Mouse (Mus musculus) adrenal gland, adult 8-10 months (tissue): ENCODE data around the gene Nfix. TPM values are rescaled to one million over a fixed set of nuclear protein-coding genes. Genes with fewer than 3 reads are reported as not detected.

Experiments used
- DNase-seq: peaks from one replicate; pipeline ENCODE4 v3.0.0; 2022
- total RNA-seq, 4 experiments: library from RNA; stranded (reverse); gene quantifications; 2 replicates each; pipeline ENCODE4 v1.2.4; 2022

The Nfix gene
- total RNA-seq, result 100 to 1,000 TPM in 3 of 4 experiments, 10 to 100 TPM in 1; 99.6 to 150 (median 117) TPM

GRCm38 (mm10) chr8:84799999-84800831 is at the start of gene Nfix:
Gene Nfix, minus strand, starts transcription at chr8:84800344.
- peak; percentile 49 for DNase-seq

- DNase-seq, result no peak
Observed at GRCm38 (mm10) chr8:84847684-84848435, 47.7 kb upstream of the Nfix start.

DNA sequence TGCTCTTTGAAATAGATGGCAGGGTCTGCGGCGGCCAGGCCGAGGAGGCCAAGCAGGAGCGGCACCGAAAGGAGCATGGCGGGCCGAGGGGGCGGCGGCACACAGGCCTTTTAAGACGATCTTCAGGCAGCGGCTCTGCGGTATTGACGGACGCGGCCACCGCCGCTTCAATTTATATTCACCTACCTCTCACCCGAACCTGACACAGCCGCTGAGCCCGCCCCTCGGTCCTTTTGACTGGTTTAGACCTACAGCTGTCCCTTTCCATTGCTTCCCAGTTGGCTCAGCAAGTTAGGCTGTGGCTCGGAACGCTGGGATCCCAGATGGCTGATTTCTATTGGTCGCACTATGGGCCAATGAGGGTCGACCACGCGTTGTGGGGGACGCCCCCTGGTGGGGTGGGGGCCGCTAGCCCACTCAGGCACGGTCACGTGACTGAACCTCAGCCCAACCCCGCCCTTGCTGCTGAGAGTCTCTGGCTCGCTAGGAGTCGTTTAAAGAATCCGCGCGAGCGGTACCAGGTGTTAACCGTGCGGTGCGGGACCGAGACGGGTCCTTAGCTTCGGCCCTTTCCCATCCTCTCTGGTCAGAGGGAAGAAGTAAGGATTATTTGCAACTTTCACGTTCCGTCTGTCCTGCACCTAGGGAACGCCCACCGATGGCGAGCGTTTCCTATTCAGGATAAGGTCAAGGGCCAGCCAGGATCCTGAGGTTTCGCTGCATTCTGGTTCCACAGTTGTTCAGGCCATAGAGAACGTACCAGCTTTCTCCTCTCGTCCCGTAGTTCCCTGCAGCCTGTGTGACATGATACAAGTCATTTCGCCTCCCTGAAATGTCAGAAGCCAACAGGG is 46.8 kb upstream of the Nfix start, which contains the start of gene Calr:
Calr (minus strand) TSS at position 213 of the 851 bp plus-strand sequence.
- peak; percentile 100 for DNase-seq

GRCm38 (mm10) chr8:84846094-84846721 is 46.1 kb upstream of the Nfix start:
- DNase-seq, result no peak

DNA sequence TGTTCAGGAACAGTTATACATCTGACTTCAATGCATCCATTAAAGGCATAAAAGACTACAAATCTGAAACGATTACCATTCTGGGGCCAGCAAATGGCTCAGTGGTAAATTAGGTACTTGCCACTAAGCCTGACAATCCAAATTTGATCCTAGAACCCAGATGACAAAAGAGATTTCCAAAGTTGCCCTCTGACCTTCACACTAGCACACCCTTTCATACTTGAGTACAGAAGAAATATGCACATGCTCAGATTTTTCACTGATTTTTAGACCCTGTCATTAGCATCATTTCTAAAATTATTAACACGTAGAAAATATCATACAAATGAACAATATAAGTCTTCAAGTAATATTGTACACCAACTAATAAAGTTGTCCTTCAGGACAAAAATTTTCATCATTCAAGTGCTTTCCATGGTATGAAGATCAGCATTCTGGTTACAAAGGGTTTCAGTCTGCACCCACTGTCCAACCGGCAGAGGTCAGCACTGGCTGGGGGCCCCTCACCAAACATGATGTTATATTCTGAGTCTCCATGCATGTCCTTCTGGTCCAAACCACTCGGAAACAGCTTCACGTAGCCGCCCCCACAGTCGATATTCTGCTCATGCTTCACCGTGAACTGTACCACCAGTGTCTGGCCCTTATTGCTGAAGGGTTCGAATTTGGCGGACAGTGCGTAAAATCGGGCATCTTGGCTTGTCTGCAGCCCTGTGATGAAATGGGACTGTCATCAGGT is 45.4 kb upstream of the Nfix start:
- DNase-seq, result no peak

GRCm38 (mm10) chr8:84844397-84845070 is 44.4 kb upstream of the Nfix start:
- DNase-seq, result no peak

GRCm38 (mm10) chr8:84841514-84841913 is 41.4 kb upstream of the Nfix start:
- DNase-seq, result no peak

GRCm38 (mm10) chr8:84840248-84840999 is 40.3 kb upstream of the Nfix start, which contains the start of gene Rad23a:
Gene Rad23a, minus strand, starts transcription at chr8:84840665.
- DNase-seq, result peak; percentile 89

DNA sequence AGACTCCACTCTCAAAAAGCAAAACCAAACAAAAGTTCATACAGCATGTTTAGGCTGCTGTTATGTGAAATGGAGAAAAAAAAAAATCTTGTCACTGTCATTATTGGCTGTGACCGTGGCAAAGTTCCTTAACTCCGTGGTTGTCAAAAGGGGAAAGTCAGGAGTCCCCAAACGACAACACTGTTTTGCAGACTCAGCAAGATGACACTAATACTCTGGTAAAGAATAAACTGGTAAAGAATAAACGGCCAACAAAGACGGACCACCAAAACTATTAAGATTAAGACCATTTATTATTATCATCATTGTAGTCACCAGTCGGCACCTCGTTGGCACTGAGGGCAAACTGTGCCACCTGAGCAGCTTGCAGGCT is 39.7 kb upstream of the Nfix start:
- DNase-seq, result no peak

DNA sequence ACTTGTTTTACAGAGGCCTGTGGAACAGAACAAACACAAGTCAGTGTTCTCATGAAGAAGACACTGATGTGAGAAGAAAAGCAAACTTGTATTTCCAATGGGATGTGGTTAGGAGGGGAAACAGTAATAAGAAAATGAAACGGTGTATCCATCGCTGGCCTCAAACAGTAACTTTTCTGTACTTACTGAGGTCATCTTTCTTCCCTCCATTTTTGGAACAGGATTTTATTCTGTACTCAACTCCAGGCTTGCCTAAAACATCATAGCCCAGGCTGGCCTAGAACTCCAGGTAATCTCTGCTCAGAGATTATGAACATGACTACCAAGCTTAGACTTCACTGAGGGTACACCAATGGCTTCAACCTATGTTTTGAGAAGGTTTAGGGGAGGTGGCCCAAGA is 39.3 kb upstream of the Nfix start:
- no peak for DNase-seq

GRCm38 (mm10) chr8:84838513-84838912 is 38.4 kb upstream of the Nfix start:
- DNase-seq, result no peak

- no peak for DNase-seq
Observed at GRCm38 (mm10) chr8:84837912-84838470, 37.8 kb upstream of the Nfix start.

- DNase-seq, result no peak
Observed at GRCm38 (mm10) chr8:84837149-84837911, 37.2 kb upstream of the Nfix start.

- DNase-seq, result peak; percentile 74
Observed at GRCm38 (mm10) chr8:84834866-84835855, 35.0 kb upstream of the Nfix start.

GRCm38 (mm10) chr8:84834002-84834865 is 34.1 kb upstream of the Nfix start:
- DNase-seq, result no peak
